7 mouse cellular contexts compared by ENCODE assay signal in genomic region chr16:44173155-44173941, GRCm38 (mm10). TPM values are rescaled to one million over a fixed set of nuclear protein-coding genes. Genes with fewer than 3 reads are reported as not detected.
DNase-seq lines count a peak whose midpoint lies in the region; ATAC-seq lines count a peak whose summit lies in the region.

Gene Usf3 (plus strand): TSS chr16:44173246.

- no peaks in the 10 kb centered on the region for H3K9me3 ChIP-seq in megakaryocyte, embryonic 14.5 days

- peaks cover 29% of the 10 kb centered on the region for H3K4me1 ChIP-seq in megakaryocyte, embryonic 14.5 days

- H3K4me3 ChIP-seq in megakaryocyte, embryonic 14.5 days (replicated peaks) = peak within 1 kb of the TSS; percentile 96

- DNase-seq in adrenal gland, adult 2 months = peak; percentile 83
- DNase-seq in gastrocnemius, postnatal 25 days = peak; percentile 72
- DNase-seq in left cerebral cortex, postnatal 14 days (ENCODE audit: low spot score in 2 of 2) = peak in 1 of 2 experiments; percentile 43
- DNase-seq in right cerebral cortex, postnatal 4 days = peak; percentile 50

- ATAC-seq in common myeloid progenitor, adult 5-6 weeks (replicated peaks; ENCODE audit: low read depth, poor library complexity, severe bottlenecking) = peak; percentile 13; the same call in 1 of the 2 replicates
- peak; percentile 8 for ATAC-seq in inflammation-experienced regulatory T-cells, adult 6 months

- intact Hi-C loops in left cerebral cortex, postnatal 14 days (cut with DNase I) = loop anchor here (2.0 kb wide), 1 partner anchor 33 kb away; no protein-coding TSS in a partner anchor

- no peaks in the 10 kb centered on the region for H3K27me3 ChIP-seq in megakaryocyte, embryonic 14.5 days (replicated peaks)

- H3K36me3 ChIP-seq in megakaryocyte, embryonic 14.5 days (replicated peaks; ENCODE audit: low read length) = peaks cover 1% of the 10 kb centered on the region

RNA-seq across cellular contexts. Expression of gene Usf3, which starts in this region (rescaled TPM):
- total RNA-seq in adrenal gland, adult 2 months (2021) = 10 to 100 TPM; 17.0 to 24.6 TPM
- 3.1 and 5.0 TPM in 2 replicates for polyA plus RNA-seq in adrenal gland, adult 2 months (2012; rRNA removed)
- total RNA-seq in common myeloid progenitor, adult 5-6 weeks (2017) = 14.4 and 18.0 TPM in 2 replicates
- 10 to 100 TPM; 24.3 to 36.1 TPM for total RNA-seq in gastrocnemius, postnatal 25 days (2021)
- polyA plus RNA-seq in inflammation-experienced regulatory T-cells, adult 6 months (2017; shearing (Covaris generic)) = 1 to 10 TPM; 3.2 to 6.5 (median 5.5) TPM
- total RNA-seq in left cerebral cortex, postnatal 14 days (2021) = 10 to 100 TPM; 36.4 to 38.1 TPM
- polyA plus RNA-seq in megakaryocyte, embryonic 14.5 days (2012; ENCODE audit: insufficient read depth, low replicate concordance) = 0.88 and 0.89 TPM in 2 replicates
